Mouse (Mus musculus): ENCODE measurements around the gene Eya4. TPM values are rescaled to one million over a fixed set of nuclear protein-coding genes. Genes with fewer than 3 reads are reported as not detected.

Eya4 gene
- polyA plus RNA-seq (2017; shearing (Covaris generic)): 0.56 TPM

GRCm38 (mm10) chr10:23350011-23350911 lies at the start of gene Eya4:
TSS of gene Eya4 (minus strand) at chr10:23350786.

All from effector memory CD4-positive, alpha-beta T cell, adult 5 months (primary cell).